Mouse (Mus musculus) erythroblast, embryonic 14.5 days (primary cell): ENCODE measurements at regions not wholly inside any gene's neighbourhood (a gene's known extent, or its start where the extent isn't known, plus 50 kb on each side); places are given as distances from the start of the nearest gene placed in this dataset.

Experiments
- GATA1 ChIP-seq: IDR thresholded peaks from 2 replicates; pipeline ENCODE4 v1.6.1; 2012; ENCODE audit warnings: low read length, inconsistent platforms, mixed read lengths
- TAL1 ChIP-seq: IDR thresholded peaks from 3 replicates; pipeline ENCODE4 v1.6.1; 2012; ENCODE audit warnings: low read length, inconsistent platforms, mixed read lengths

GRCm38 (mm10) chr2:78094921-78095320 lies 148.7 kb upstream of the Cwc22 start:
- TF ChIP-seq GATA1 (no peak), TAL1 (no peak)
